Mouse (Mus musculus) limb, embryonic 14.5 days (tissue): Measurements from ENCODE around the gene Nphs2. TPM values are rescaled to one million over a fixed set of nuclear protein-coding genes. Genes with fewer than 3 reads are reported as not detected.
"Not testable (repeated sequence)": the region's sequence is repeated elsewhere in the genome, so short reads cannot be mapped to it uniquely, and the experiment has no call there.

Source experiments
- ATAC-seq: fragments of 200-750 bp; cut with Nextera tagmentation; 2 replicates; pipeline ENCODE4 v1.8.0; 2017; ENCODE audit warnings: low read depth, moderate number of reproducible peaks, moderate TSS enrichment; ENCODE audit not compliant: low FRiP score
- DNase-seq: peaks from one replicate; pipeline ENCODE4 v3.0.0-alpha.2; 2015; ENCODE audit warnings: low spot score
- H3K27ac ChIP-seq: fragments of 300-500 bp; sonication (generic); replicated peaks from 2 replicates; pipeline ENCODE4 v1.5.1; 2014; ENCODE audit warnings: low read depth, mild to moderate bottlenecking, low read length, moderate library complexity, mixed read lengths
- H3K27me3 ChIP-seq: fragments of 300-500 bp; sonication (generic); 2 replicates; pipeline ENCODE4 v1.6.1; 2014; ENCODE audit warnings: low read length, mixed read lengths; ENCODE audit not compliant: control insufficient read depth, insufficient read depth
- H3K36me3 ChIP-seq: fragments of 300-500 bp; sonication (generic); 2 replicates; pipeline ENCODE4 v1.6.1; 2014; ENCODE audit warnings: mild to moderate bottlenecking, low read length, moderate library complexity, mixed read lengths; ENCODE audit not compliant: control insufficient read depth, insufficient read depth
- H3K4me1 ChIP-seq: fragments of 300-500 bp; sonication (generic); 2 replicates; pipeline ENCODE4 v1.6.1; 2014; ENCODE audit warnings: antibody characterized with exemption, low read length, mixed read lengths; ENCODE audit not compliant: control insufficient read depth, insufficient read depth
- H3K4me2 ChIP-seq: fragments of 300-500 bp; sonication (generic); replicated peaks from 2 replicates; pipeline ENCODE4 v1.6.1; 2014; ENCODE audit warnings: low read depth, mild to moderate bottlenecking, low read length, moderate library complexity; ENCODE audit not compliant: severe bottlenecking
- H3K4me3 ChIP-seq: fragments of 300-500 bp; sonication (generic); replicated peaks from 2 replicates; pipeline ENCODE4 v1.5.1; 2014; ENCODE audit warnings: low read length
- H3K9ac ChIP-seq: fragments of 300-500 bp; sonication (generic); 2 replicates; pipeline ENCODE4 v1.6.1; 2014; ENCODE audit warnings: mild to moderate bottlenecking, low read depth, low read length, moderate library complexity; ENCODE audit not compliant: severe bottlenecking
- H3K9me3 ChIP-seq: fragments of 300-500 bp; sonication (generic); 2 replicates; pipeline ENCODE4 v1.6.1; 2016; ENCODE audit warnings: low read length; ENCODE audit not compliant: control insufficient read depth
- POLR2A ChIP-seq: fragments of 200-500 bp; IDR thresholded peaks from 2 replicates; pipeline ENCODE4 v1.8.0; 2012; ENCODE audit warnings: inconsistent platforms, mild to moderate bottlenecking, moderate library complexity, borderline replicate concordance; ENCODE audit not compliant: insufficient read depth, insufficient read length; ENCODE audit errors: extremely low read depth
- WGBS: fragments of 180-500 bp; shearing (Covaris S2); extraction: QIAGEN DNeasy Blood & Tissue Kit; methylation state at CpG from one replicate; pipeline ENCODE4 v1.1.7; 2014; 5-methylcytosine and 5-hydroxymethylcytosine counted together
- polyA plus RNA-seq, 2 experiments: library from polyadenylated mRNA; depleted of rRNA in 1 of 2; stranded (reverse) in 1 of 2; unstranded in 1 of 2; fragments of >200 nt; fragmentation: Nextera tagmentation in 1 of 2; extraction: Ambion mirVana in 1 of 2; gene quantifications; 2 replicates each; pipeline versions ENCODE4 v1.2.1 to v1.2.3; 2012 to 2014

The Nphs2 gene
- polyA plus RNA-seq, 2 experiments, result 0.03 to 0.10 TPM

- no peaks in the 10 kb centered on the region for H3K36me3 ChIP-seq
- 54% methylated on average over 7 of the region's 7 CpGs for WGBS
- H3K27ac ChIP-seq, result no peak overlapping the region
- no peak overlapping the region for H3K9ac ChIP-seq
- DNase-seq (no peak), ATAC-seq (no peak)
- H3K27me3 ChIP-seq, result no peaks in the 10 kb centered on the region
- no peak overlapping the region for H3K4me2 ChIP-seq
- H3K4me3 ChIP-seq, result no peak overlapping the region
- H3K4me1 ChIP-seq, result no peaks in the 10 kb centered on the region
- TF ChIP-seq POLR2A, result no peak
- H3K9me3 ChIP-seq, result no peaks in the 10 kb centered on the region
Observed at GRCm38 (mm10) chr1:156273647-156274046, 36.9 kb upstream of the Nphs2 start.

- DNase-seq (no peak), ATAC-seq (no peak)
- H3K27ac ChIP-seq, result no peak overlapping the region
- H3K9me3 ChIP-seq, result no peaks in the 10 kb centered on the region
- H3K36me3 ChIP-seq, result no peaks in the 10 kb centered on the region
- 75% methylated on average over 7 of the region's 7 CpGs for WGBS
- H3K4me1 ChIP-seq, result no peaks in the 10 kb centered on the region
- H3K27me3 ChIP-seq, result no peaks in the 10 kb centered on the region
- no peak overlapping the region for H3K4me2 ChIP-seq
- H3K4me3 ChIP-seq, result no peak overlapping the region
- TF ChIP-seq POLR2A, result no peak
- H3K9ac ChIP-seq, result no peak overlapping the region
Observed at GRCm38 (mm10) chr1:156280131-156280530, 30.4 kb upstream of the Nphs2 start.

GRCm38 (mm10) chr1:156284207-156284606, 26.3 kb upstream of the Nphs2 start:
- WGBS, result 77% methylated on average over 10 of the region's 10 CpGs
- ATAC-seq (no peak), DNase-seq (no peak)
- Histone ChIP-seq H3K36me3 (no peaks in the 10 kb centered on the region), H3K9me3 (no peaks in the 10 kb centered on the region), H3K9ac (no peak overlapping the region), H3K27me3 (no peaks in the 10 kb centered on the region), H3K4me2 (no peak overlapping the region), H3K27ac (no peak overlapping the region), H3K4me1 (no peaks in the 10 kb centered on the region), H3K4me3 (no peak overlapping the region)
- no peak for TF ChIP-seq POLR2A

- no peak for DNase-seq
- H3K4me2 ChIP-seq, result no peak overlapping the region
- WGBS, result 54% methylated on average over 9 of the region's 9 CpGs
- no peak for ATAC-seq
- no peak overlapping the region for H3K27ac ChIP-seq
- H3K36me3 ChIP-seq, result no peaks in the 10 kb centered on the region
- H3K4me3 ChIP-seq, result no peak overlapping the region
- H3K9ac ChIP-seq, result no peak overlapping the region
- no peaks in the 10 kb centered on the region for H3K4me1 ChIP-seq
- no peaks in the 10 kb centered on the region for H3K27me3 ChIP-seq
- no peaks in the 10 kb centered on the region for H3K9me3 ChIP-seq
- TF ChIP-seq POLR2A, result no peak
Observed at GRCm38 (mm10) chr1:156284851-156285540, 25.5 kb upstream of the Nphs2 start.

GRCm38 (mm10) chr1:156285541-156285896, 25.0 kb upstream of the Nphs2 start:
- Histone ChIP-seq H3K27ac (no peak overlapping the region), H3K4me2 (no peak overlapping the region), H3K4me3 (no peak overlapping the region), H3K4me1 (no peaks in the 10 kb centered on the region), H3K36me3 (no peaks in the 10 kb centered on the region), H3K9me3 (no peaks in the 10 kb centered on the region), H3K27me3 (no peaks in the 10 kb centered on the region), H3K9ac (no peak overlapping the region)
- 80% methylated on average over 5 of the region's 5 CpGs for WGBS
- no peak for DNase-seq
- TF ChIP-seq POLR2A, result no peak
- ATAC-seq, result no peak

- Histone ChIP-seq H3K4me1 (no peaks in the 10 kb centered on the region), H3K4me3 (no peak overlapping the region), H3K9ac (no peak overlapping the region), H3K36me3 (no peaks in the 10 kb centered on the region), H3K27me3 (no peaks in the 10 kb centered on the region), H3K9me3 (no peaks in the 10 kb centered on the region), H3K27ac (no peak overlapping the region), H3K4me2 (no peak overlapping the region)
- no peak for TF ChIP-seq POLR2A
- no peak for DNase-seq
- WGBS, result 69% methylated on average over 9 of the region's 9 CpGs
- no peak for ATAC-seq
Observed at GRCm38 (mm10) chr1:156288556-156289221, 21.8 kb upstream of the Nphs2 start.

GRCm38 (mm10) chr1:156289222-156289587, 21.3 kb upstream of the Nphs2 start:
- not testable (repeated sequence) for H3K27me3 ChIP-seq, ATAC-seq, H3K27ac ChIP-seq, H3K36me3 ChIP-seq, H3K4me1 ChIP-seq, H3K4me2 ChIP-seq, H3K9ac ChIP-seq, H3K4me3 ChIP-seq, H3K9me3 ChIP-seq, DNase-seq
- WGBS, result 79% methylated on average over 9 of the region's 10 CpGs
